Mouse (Mus musculus) monocyte, adult 5-6 weeks (primary cell): Measurements from ENCODE around the gene Fmnl2. TPM values are rescaled to one million over a fixed set of nuclear protein-coding genes. Genes with fewer than 3 reads are reported as not detected.
A peak's percentile ranks its signal among the peaks of the same experiment; 100 is the strongest.

Experiments
- ATAC-seq: fragments of 153-309, 156-312 bp; replicated peaks from 2 replicates; pipeline ENCODE4 v1.8.0; 2017; ENCODE audit warnings: mild to moderate bottlenecking; ENCODE audit not compliant: low TSS enrichment, insufficient number of reproducible peaks, severe bottlenecking, poor library complexity, low FRiP score
- total RNA-seq: library from RNA; stranded (forward); fragments of 200-1000, 200-491, 200-594 nt; gene quantifications from 3 replicates; pipeline ENCODE4 v1.2.3, GENCODE M21; 2017

The Fmnl2 gene
- total RNA-seq, 1 experiment from 2014 or later: 1.4 TPM

GRCm38 (mm10) chr2:52860111-52860775 is 2.6 kb downstream of the Fmnl2 start:
- no peak for ATAC-seq

- ATAC-seq: no peak
Measured at GRCm38 (mm10) chr2:52862046-52862759, 4.5 kb downstream of the Fmnl2 start.

- ATAC-seq: no peak
Measured at GRCm38 (mm10) chr2:52862760-52863124, 5.1 kb downstream of the Fmnl2 start.

GRCm38 (mm10) chr2:52864635-52865034 is 7.0 kb downstream of the Fmnl2 start:
- ATAC-seq: no peak

GRCm38 (mm10) chr2:52866151-52866550 is 8.5 kb downstream of the Fmnl2 start:
- ATAC-seq: no peak

- no peak for ATAC-seq
Measured at GRCm38 (mm10) chr2:52867781-52868180, 10.1 kb downstream of the Fmnl2 start.

- no peak for ATAC-seq
Measured at GRCm38 (mm10) chr2:52868181-52868580, 10.5 kb downstream of the Fmnl2 start.

GRCm38 (mm10) chr2:52872636-52873035 is 15.0 kb downstream of the Fmnl2 start:
- ATAC-seq: no peak

- no peak for ATAC-seq
Measured at GRCm38 (mm10) chr2:52873276-52874063, 15.8 kb downstream of the Fmnl2 start.

- no peak for ATAC-seq
Measured at GRCm38 (mm10) chr2:52874721-52875120, 17.1 kb downstream of the Fmnl2 start.

GRCm38 (mm10) chr2:52875801-52876200 is 18.1 kb downstream of the Fmnl2 start:
- ATAC-seq: no peak

GRCm38 (mm10) chr2:52883401-52883800 is 25.7 kb downstream of the Fmnl2 start:
- no peak for ATAC-seq

GRCm38 (mm10) chr2:52884082-52884481 is 26.4 kb downstream of the Fmnl2 start:
- no peak for ATAC-seq

GRCm38 (mm10) chr2:52885071-52885470 is 27.4 kb downstream of the Fmnl2 start:
- ATAC-seq: no peak

GRCm38 (mm10) chr2:52887281-52887680 is 29.6 kb downstream of the Fmnl2 start:
- no peak for ATAC-seq

GRCm38 (mm10) chr2:52891115-52891514 is 33.5 kb downstream of the Fmnl2 start:
- 0 out of 2 replicates have a peak, but pooled peaks have one; percentile 35 for ATAC-seq

- ATAC-seq: no peak
Measured at GRCm38 (mm10) chr2:52891744-52892143, 34.1 kb downstream of the Fmnl2 start.

GRCm38 (mm10) chr2:52894983-52895621 is 37.4 kb downstream of the Fmnl2 start:
- peak; percentile 53 for ATAC-seq

GRCm38 (mm10) chr2:52896995-52897394 is 39.3 kb downstream of the Fmnl2 start:
- no peak for ATAC-seq
